Mouse (Mus musculus) G1E (cell line): ENCODE measurements around the gene Nfkbil1. TPM values are rescaled to one million over a fixed set of nuclear protein-coding genes. Genes with fewer than 3 reads are reported as not detected.

ENCODE experiments used
- ATAC-seq: 2 replicates; pipeline ENCODE4 v1.8.0; 2016; ENCODE audit warnings: mild to moderate bottlenecking; ENCODE audit not compliant: insufficient number of reproducible peaks, poor library complexity, low FRiP score, severe bottlenecking; ENCODE audit errors: extremely low read depth
- DNase-seq: peaks from one replicate; pipeline ENCODE4 v3.0.0; 2012; ENCODE audit warnings: low spot score
- H3K27me3 ChIP-seq: 2 replicates; pipeline ENCODE4 v1.6.1; 2012; ENCODE audit warnings: mild to moderate bottlenecking, low read length, inconsistent platforms; ENCODE audit not compliant: insufficient read depth
- H3K36me3 ChIP-seq: replicated peaks from 2 replicates; pipeline ENCODE3; 2012; ENCODE audit warnings: mild to moderate bottlenecking, inconsistent platforms
- H3K4me1 ChIP-seq: 2 replicates; pipeline ENCODE4 v1.6.1; 2012; ENCODE audit warnings: low read depth, low read length, inconsistent platforms, mixed read lengths; ENCODE audit not compliant: insufficient read depth
- H3K4me3 ChIP-seq: 2 replicates; pipeline ENCODE4 v1.5.1; 2012; ENCODE audit warnings: low read depth, mild to moderate bottlenecking, inconsistent platforms, low read length, moderate library complexity, mixed read lengths
- H3K9me3 ChIP-seq: replicated peaks from 2 replicates; pipeline ENCODE4 v1.6.1; 2012; ENCODE audit warnings: inconsistent platforms
- CTCF ChIP-seq: IDR thresholded peaks from 2 replicates; pipeline ENCODE4 v1.5.1; 2012; ENCODE audit warnings: low read depth, low read length, inconsistent platforms, mixed read lengths
- GATA1 ChIP-seq: IDR thresholded peaks from 2 replicates; pipeline ENCODE4 v1.6.1; 2012; ENCODE audit warnings: borderline replicate concordance, low read length, inconsistent platforms, mixed read lengths
- GATA2 ChIP-seq: IDR thresholded peaks from 2 replicates; pipeline ENCODE4 v1.6.1; 2012; ENCODE audit warnings: low read depth, low read length, inconsistent platforms, borderline replicate concordance
- POLR2AphosphoS5 ChIP-seq: IDR thresholded peaks from 2 replicates; pipeline ENCODE4 v1.6.1; 2012; ENCODE audit warnings: low read depth, low read length, inconsistent platforms; ENCODE audit not compliant: insufficient replicate concordance
- TAL1 ChIP-seq: conservative IDR thresholded peaks from 2 replicates; pipeline ENCODE4 v1.6.1; 2012; ENCODE audit warnings: low read depth, low read length, inconsistent platforms, mixed read lengths
- polyA plus RNA-seq: library from polyadenylated mRNA; stranded (reverse); fragments of >175 nt; gene quantifications from 2 replicates; pipeline ENCODE4 v1.2.3, GENCODE M21; 2012
- total RNA-seq, 2 experiments: library from RNA; stranded (forward) in 1 of 2; stranded (reverse) in 1 of 2; fragments of 200-1000 nt in 1 of 2; fragments of >200 nt in 1 of 2; fragmentation: Nextera tagmentation in 1 of 2; gene quantifications; 2 replicates each; pipeline ENCODE4 v1.2.3; 2014 to 2017

Gene Nfkbil1
- total and polyA plus RNA-seq, 3 experiments, result 8.6 to 37.3 (median 14.1) TPM

DNA sequence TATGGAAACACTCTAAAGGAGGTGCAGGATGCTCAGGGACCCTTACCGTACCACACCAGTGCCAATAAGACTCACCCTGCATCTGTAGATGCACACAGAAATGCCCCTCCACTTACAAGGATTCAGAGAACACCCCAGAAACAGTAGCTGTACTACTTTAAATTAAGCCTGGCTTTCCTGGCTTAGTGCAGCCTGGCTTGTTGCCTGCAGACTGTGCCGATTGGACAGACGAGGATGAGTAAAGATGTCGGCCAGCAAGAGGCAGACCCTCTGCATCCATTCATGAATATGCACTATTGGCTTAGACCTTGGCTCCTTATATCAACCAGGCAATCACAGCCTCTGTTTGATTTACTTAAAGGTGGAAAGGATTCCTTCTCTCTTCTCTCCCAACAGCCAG is 24.0 kb upstream of the Nfkbil1 start:
- no peaks in the 10 kb centered on the region for H3K27me3 ChIP-seq
- no peak for TF ChIP-seq GATA2
- no peak for TF ChIP-seq TAL1
- no peak for TF ChIP-seq POLR2AphosphoS5
- TF ChIP-seq GATA1, result no peak
- TF ChIP-seq CTCF, result no peak
- ATAC-seq, result no peak
- H3K4me3 ChIP-seq, result no peak overlapping the region
- H3K4me1 ChIP-seq, result peaks cover 43% of the 10 kb centered on the region
- H3K36me3 ChIP-seq, result peaks cover 10% of the 10 kb centered on the region
- DNase-seq, result no peak
- no peaks in the 10 kb centered on the region for H3K9me3 ChIP-seq

DNA sequence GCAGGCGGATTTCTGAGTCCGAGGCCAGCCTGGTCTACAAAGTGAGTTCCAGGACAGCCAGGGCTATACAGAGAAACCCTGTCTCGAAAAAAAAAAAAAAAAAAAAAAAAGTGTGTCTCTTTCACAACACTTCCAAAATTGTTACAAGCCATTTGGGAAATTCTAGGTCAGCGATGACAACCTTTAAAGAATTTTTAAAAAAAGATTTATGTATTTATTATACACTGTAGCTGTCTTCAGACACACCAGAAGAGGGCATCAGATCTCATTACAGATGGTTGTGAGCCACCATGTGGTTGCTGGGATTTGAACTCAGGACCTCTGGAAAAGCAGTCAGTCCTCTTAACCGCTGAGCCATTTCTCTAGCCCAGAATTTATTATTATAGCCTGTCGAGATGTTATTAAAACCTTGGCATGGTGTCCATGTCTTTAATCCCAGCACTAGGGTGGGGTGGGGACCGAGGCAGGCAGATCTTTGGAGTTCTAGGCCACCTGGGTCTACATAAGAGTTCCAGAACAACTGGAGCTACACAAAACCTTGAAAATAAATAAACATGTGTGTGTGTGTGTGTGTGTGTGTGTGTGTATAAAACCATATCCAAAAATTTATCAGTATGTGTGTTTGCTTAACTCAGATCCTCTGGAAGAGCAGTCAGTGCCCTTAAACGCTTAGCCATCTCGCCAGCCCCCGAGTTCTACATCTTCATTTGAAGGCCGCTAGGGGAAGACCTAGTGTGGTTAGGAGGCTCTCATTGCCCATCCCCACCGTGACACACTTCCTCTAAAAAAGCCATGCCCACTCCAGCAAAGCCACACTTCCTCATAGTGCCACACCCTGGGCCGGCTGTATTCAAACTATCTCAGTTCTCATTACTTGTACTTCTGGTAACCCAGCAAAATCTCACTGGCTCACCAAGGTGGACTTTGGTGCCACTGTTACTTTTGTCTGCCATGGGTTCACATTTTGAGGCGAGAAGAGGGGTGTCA is 23.2 kb upstream of the Nfkbil1 start:
- ATAC-seq, result peak; percentile 58
- Histone ChIP-seq H3K9me3 (no peaks in the 10 kb centered on the region), H3K36me3 (peaks cover 11% of the 10 kb centered on the region), H3K4me3 (peak overlapping the region; percentile 69; the same call in 1 of the 2 replicates), H3K27me3 (no peaks in the 10 kb centered on the region), H3K4me1 (peaks cover 44% of the 10 kb centered on the region)
- TF ChIP-seq CTCF (no peak), POLR2AphosphoS5 (no peak), GATA2 (no peak), GATA1 (no peak), TAL1 (no peak)
- peak; percentile 60 for DNase-seq

DNA sequence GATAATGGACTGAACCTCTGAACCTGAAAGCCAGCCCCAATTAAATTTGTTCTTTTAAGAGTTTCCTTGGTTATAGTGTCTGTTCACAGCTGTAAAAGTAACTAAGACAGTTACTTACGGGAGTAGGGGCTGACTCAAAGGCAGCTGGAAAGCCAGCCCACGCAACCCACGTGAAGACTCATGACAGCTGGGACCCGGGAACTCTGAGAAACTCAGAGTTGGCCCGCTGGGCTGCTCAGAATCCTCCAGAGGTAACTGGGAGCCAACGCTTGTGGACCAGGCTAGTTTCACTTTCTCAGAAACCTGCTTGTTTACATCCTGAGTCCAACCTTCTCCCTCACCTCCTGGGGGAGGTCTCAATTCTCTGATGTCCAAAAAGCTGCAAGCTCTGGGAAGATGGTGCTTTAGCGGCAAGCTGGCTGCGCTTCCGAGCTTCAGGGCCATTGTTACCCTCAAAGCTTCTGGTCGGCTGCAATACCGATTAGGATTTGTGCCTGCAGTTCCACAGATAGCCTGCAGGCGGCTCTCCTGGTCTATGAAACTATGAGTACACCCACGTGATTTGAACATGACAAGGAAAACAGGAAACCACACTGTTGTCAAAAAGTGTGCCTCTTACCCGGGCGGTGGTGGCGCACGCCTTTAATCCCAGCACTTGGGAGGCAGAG is 22.4 kb upstream of the Nfkbil1 start:
- TF ChIP-seq CTCF (peak; percentile 72), GATA2 (no peak)
- DNase-seq, result peak; percentile 58
- H3K4me1 ChIP-seq, result peaks cover 51% of the 10 kb centered on the region

DNA sequence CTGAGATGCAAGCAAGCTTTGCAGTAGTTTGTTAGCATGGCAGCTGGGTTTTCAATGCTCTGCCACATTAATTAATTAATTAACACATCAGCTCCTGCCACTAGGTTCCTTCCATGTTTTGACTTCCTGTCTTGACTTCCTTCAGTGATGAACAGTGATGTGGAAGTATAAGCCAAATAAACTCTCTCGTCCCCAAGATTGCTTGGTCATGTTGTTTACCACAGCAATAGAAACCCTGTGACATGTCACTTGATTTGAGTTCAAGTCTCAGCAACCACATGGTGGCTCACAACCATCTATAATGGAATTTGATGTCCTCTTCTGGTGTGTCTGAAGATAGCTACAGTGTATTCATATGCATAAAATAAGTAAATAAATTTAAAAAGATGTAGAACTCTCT is 21.8 kb upstream of the Nfkbil1 start:
- H3K4me1 ChIP-seq, result peaks cover 53% of the 10 kb centered on the region

More for the DNA sequence above, 22.4 kb upstream of the Nfkbil1 start:
- Histone ChIP-seq H3K9me3 (no peaks in the 10 kb centered on the region), H3K36me3 (peaks cover 19% of the 10 kb centered on the region), H3K4me3 (peak overlapping the region; percentile 69), H3K27me3 (no peaks in the 10 kb centered on the region)
- ATAC-seq, result no peak

DNA sequence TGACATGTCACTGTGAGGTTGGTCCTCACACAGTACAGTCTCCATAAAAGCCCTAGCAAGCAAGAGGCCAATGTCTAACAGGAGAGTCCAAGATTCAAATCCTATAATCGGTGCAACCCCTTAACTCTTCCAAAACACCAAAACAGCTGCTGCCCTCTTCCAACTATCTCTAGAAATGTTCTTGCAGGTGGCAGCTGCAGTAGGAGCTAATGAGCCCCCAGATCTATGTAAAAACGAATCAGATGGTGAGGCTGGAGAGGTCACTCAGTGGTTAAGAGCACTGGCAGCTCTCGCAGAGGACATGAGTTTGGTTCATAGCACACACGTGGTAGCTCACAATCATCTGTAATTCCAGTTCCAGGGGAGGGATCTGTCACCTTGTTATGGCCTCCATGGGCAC is 20.1 kb upstream of the Nfkbil1 start:
- Histone ChIP-seq H3K4me3 (no peak overlapping the region), H3K9me3 (no peaks in the 10 kb centered on the region), H3K36me3 (peaks cover 40% of the 10 kb centered on the region), H3K27me3 (no peaks in the 10 kb centered on the region), H3K4me1 (peaks cover 57% of the 10 kb centered on the region)
- ATAC-seq (no peak), DNase-seq (no peak)
- no peak for TF ChIP-seq GATA2
- no peak; the same call in 1 of the 2 replicates for TF ChIP-seq POLR2AphosphoS5
- no peak for TF ChIP-seq GATA1
- TF ChIP-seq TAL1, result no peak
- TF ChIP-seq CTCF, result no peak

More for the DNA sequence above, 21.8 kb upstream of the Nfkbil1 start:
- Histone ChIP-seq H3K27me3 (no peaks in the 10 kb centered on the region), H3K9me3 (no peaks in the 10 kb centered on the region), H3K4me3 (peak overlapping the region; percentile 69; the same call in 1 of the 2 replicates), H3K36me3 (peaks cover 24% of the 10 kb centered on the region)
- ATAC-seq (no peak), DNase-seq (no peak)
- TF ChIP-seq GATA2 (no peak), GATA1 (no peak), TAL1 (no peak), POLR2AphosphoS5 (no peak), CTCF (no peak)

DNA sequence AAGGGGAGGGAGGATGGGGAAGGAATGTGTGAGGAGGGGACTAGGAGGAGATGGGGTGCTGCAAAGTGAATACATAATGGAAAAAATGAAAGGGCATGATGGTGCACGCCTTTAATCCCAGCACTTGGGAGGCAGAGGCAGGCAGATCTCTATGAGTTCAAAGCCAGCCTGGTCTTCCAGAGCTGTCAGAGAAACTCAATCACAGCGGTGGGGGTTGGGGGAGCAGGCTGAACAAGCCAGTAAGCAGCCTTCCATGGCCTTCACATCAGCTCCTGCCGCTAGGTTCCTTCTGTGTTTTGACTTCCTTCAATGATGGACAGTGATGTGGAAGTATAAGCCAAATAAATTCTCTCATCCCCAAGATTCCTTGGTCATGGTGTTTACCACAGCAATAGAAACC is 19.7 kb upstream of the Nfkbil1 start:
- DNase-seq (no peak), ATAC-seq (no peak)
- Histone ChIP-seq H3K4me1 (peaks cover 61% of the 10 kb centered on the region), H3K36me3 (peaks cover 44% of the 10 kb centered on the region), H3K4me3 (no peak overlapping the region), H3K9me3 (no peaks in the 10 kb centered on the region), H3K27me3 (no peaks in the 10 kb centered on the region)
- TF ChIP-seq GATA1 (no peak), TAL1 (no peak), POLR2AphosphoS5 (no peak; the same call in 1 of the 2 replicates), GATA2 (no peak), CTCF (no peak)
